Mouse (Mus musculus): Measurements from ENCODE around the gene Cited2. TPM values are rescaled to one million over a fixed set of nuclear protein-coding genes. Genes with fewer than 3 reads are reported as not detected.

Cited2 gene
- polyA plus RNA-seq, 1 experiment: 143 TPM

GRCm38 (mm10) chr10:17691709-17692108, 31.3 kb upstream of the Cited2 start:
- Histone ChIP-seq H3K4me3 (ENCODE audit: insufficient read depth, low read length) (no peak overlapping the region), H3K27ac (ENCODE audit: insufficient read depth, low read depth, low read length) (no peak overlapping the region; the same call in 1 of the 2 replicates), H3K4me1 (ENCODE audit: control insufficient read depth, insufficient read depth, low read length) (peaks cover 10% of the 10 kb centered on the region)
- no peak for TF ChIP-seq POLR2A (IDR thresholded peaks at IDR 0.05; ENCODE audit: borderline replicate concordance, low read depth, low read length)
- no peak for TF ChIP-seq CTCF (IDR thresholded peaks at IDR 0.05; ENCODE audit: low read depth, low read length)

- H3K4me3 ChIP-seq (ENCODE audit: insufficient read depth, low read length): no peak overlapping the region
- H3K27ac ChIP-seq (ENCODE audit: insufficient read depth, low read depth, low read length): no peak overlapping the region
- H3K4me1 ChIP-seq (ENCODE audit: control insufficient read depth, insufficient read depth, low read length): peaks cover 21% of the 10 kb centered on the region
- TF ChIP-seq POLR2A (IDR thresholded peaks at IDR 0.05; ENCODE audit: borderline replicate concordance, low read depth, low read length) (no peak), CTCF (IDR thresholded peaks at IDR 0.05; ENCODE audit: low read depth, low read length) (no peak)
Measured at GRCm38 (mm10) chr10:17695801-17696200, 27.2 kb upstream of the Cited2 start.

GRCm38 (mm10) chr10:17697376-17698265, 25.4 kb upstream of the Cited2 start:
- Histone ChIP-seq H3K27ac (ENCODE audit: insufficient read depth, low read depth, low read length) (peak overlapping the region; percentile 72), H3K4me1 (ENCODE audit: control insufficient read depth, insufficient read depth, low read length) (peaks cover 11% of the 10 kb centered on the region), H3K4me3 (ENCODE audit: insufficient read depth, low read length) (no peak overlapping the region)
- TF ChIP-seq CTCF (IDR thresholded peaks at IDR 0.05; ENCODE audit: low read depth, low read length): no peak
- no peak for TF ChIP-seq POLR2A (IDR thresholded peaks at IDR 0.05; ENCODE audit: borderline replicate concordance, low read depth, low read length)

- Histone ChIP-seq H3K4me1 (ENCODE audit: control insufficient read depth, insufficient read depth, low read length) (peaks cover 2% of the 10 kb centered on the region; the same call in 1 of the 2 replicates), H3K27ac (ENCODE audit: insufficient read depth, low read depth, low read length) (no peak overlapping the region), H3K4me3 (ENCODE audit: insufficient read depth, low read length) (no peak overlapping the region)
- TF ChIP-seq CTCF (IDR thresholded peaks at IDR 0.05; ENCODE audit: low read depth, low read length): no peak
Measured at GRCm38 (mm10) chr10:17705466-17705973, 17.5 kb upstream of the Cited2 start.

- Histone ChIP-seq H3K4me1 (ENCODE audit: control insufficient read depth, insufficient read depth, low read length) (no peaks in the 10 kb centered on the region; the same call in 1 of the 2 replicates), H3K27ac (ENCODE audit: insufficient read depth, low read depth, low read length) (no peak overlapping the region), H3K4me3 (ENCODE audit: insufficient read depth, low read length) (no peak overlapping the region)
- TF ChIP-seq CTCF (IDR thresholded peaks at IDR 0.05; ENCODE audit: low read depth, low read length) (no peak), POLR2A (IDR thresholded peaks at IDR 0.05; ENCODE audit: borderline replicate concordance, low read depth, low read length) (no peak)
Measured at GRCm38 (mm10) chr10:17710753-17711152, 12.3 kb upstream of the Cited2 start.

GRCm38 (mm10) chr10:17719009-17719570, 3.9 kb upstream of the Cited2 start:
- peaks cover 15% of the 10 kb centered on the region for H3K4me1 ChIP-seq (ENCODE audit: control insufficient read depth, insufficient read depth, low read length)
- no peak overlapping the region for H3K4me3 ChIP-seq (ENCODE audit: insufficient read depth, low read length)
- no peak overlapping the region for H3K27ac ChIP-seq (ENCODE audit: insufficient read depth, low read depth, low read length)
- TF ChIP-seq POLR2A (IDR thresholded peaks at IDR 0.05; ENCODE audit: borderline replicate concordance, low read depth, low read length) (no peak), CTCF (IDR thresholded peaks at IDR 0.05; ENCODE audit: low read depth, low read length) (no peak)

- H3K27ac ChIP-seq (ENCODE audit: insufficient read depth, low read depth, low read length): no peak overlapping the region
- H3K4me1 ChIP-seq (ENCODE audit: control insufficient read depth, insufficient read depth, low read length): peaks cover 15% of the 10 kb centered on the region
- H3K4me3 ChIP-seq (ENCODE audit: insufficient read depth, low read length): no peak overlapping the region
- TF ChIP-seq POLR2A (IDR thresholded peaks at IDR 0.05; ENCODE audit: borderline replicate concordance, low read depth, low read length) (no peak), CTCF (IDR thresholded peaks at IDR 0.05; ENCODE audit: low read depth, low read length) (no peak)
Measured at GRCm38 (mm10) chr10:17719646-17720045, 3.4 kb upstream of the Cited2 start.

- peak overlapping the region; percentile 91 for H3K4me3 ChIP-seq (ENCODE audit: insufficient read depth, low read length)
- peaks cover 18% of the 10 kb centered on the region for H3K4me1 ChIP-seq (ENCODE audit: control insufficient read depth, insufficient read depth, low read length)
- no peak for TF ChIP-seq POLR2A (IDR thresholded peaks at IDR 0.05; ENCODE audit: borderline replicate concordance, low read depth, low read length)
- no peak for TF ChIP-seq CTCF (IDR thresholded peaks at IDR 0.05; ENCODE audit: low read depth, low read length)
- H3K27ac ChIP-seq (ENCODE audit: insufficient read depth, low read depth, low read length): peak overlapping the region; percentile 99
Measured at GRCm38 (mm10) chr10:17720891-17721601, 2.0 kb upstream of the Cited2 start.

GRCm38 (mm10) chr10:17721602-17722121, 1.4 kb upstream of the Cited2 start:
- H3K27ac ChIP-seq (ENCODE audit: insufficient read depth, low read depth, low read length): peak overlapping the region; percentile 99
- TF ChIP-seq POLR2A (IDR thresholded peaks at IDR 0.05; ENCODE audit: borderline replicate concordance, low read depth, low read length) (no peak), CTCF (IDR thresholded peaks at IDR 0.05; ENCODE audit: low read depth, low read length) (no peak)
- H3K4me3 ChIP-seq (ENCODE audit: insufficient read depth, low read length): peak overlapping the region; percentile 91
- peaks cover 24% of the 10 kb centered on the region for H3K4me1 ChIP-seq (ENCODE audit: control insufficient read depth, insufficient read depth, low read length)
